Mouse (Mus musculus) heart, adult 18-20 months (tissue): ENCODE data around the gene Rap1a. TPM values are rescaled to one million over a fixed set of nuclear protein-coding genes. Genes with fewer than 3 reads are reported as not detected.
A peak's percentile ranks its signal among the peaks of the same experiment; 100 is the strongest.

ENCODE experiments used
- DNase-seq, 2 experiments: peaks; one replicate each; pipeline ENCODE4 v3.0.0; 2021 to 2022; ENCODE audit warnings: mixed read lengths in 1 of 2
- total RNA-seq, 2 experiments: library from RNA; stranded (reverse); gene quantifications; 2 replicates each; pipeline ENCODE4 v1.2.3; 2021

Gene Rap1a
- total RNA-seq, 2 experiments from 2014 or later: 106 to 109 TPM

- no peak for DNase-seq
These were observed 5.5 kb upstream of the Rap1a start for GRCm38 (mm10) chr3:105806519-105807249.

GRCm38 (mm10) chr3:105803600-105803999, 2.5 kb upstream of the Rap1a start:
- peak; percentile 38 to 52 for DNase-seq

GRCm38 (mm10) chr3:105800675-105801190, 403 bp downstream of the Rap1a start:
- no peak for DNase-seq

- DNase-seq: peak in 1 of 2 experiments; percentile 63
These were observed 921 bp downstream of the Rap1a start for GRCm38 (mm10) chr3:105800156-105800674.

GRCm38 (mm10) chr3:105799375-105799774, 1.8 kb downstream of the Rap1a start:
- DNase-seq: no peak

- DNase-seq: no peak
These were observed 2.4 kb downstream of the Rap1a start for GRCm38 (mm10) chr3:105798770-105799169.

- no peak for DNase-seq
These were observed 3.7 kb downstream of the Rap1a start for GRCm38 (mm10) chr3:105797427-105797826.

GRCm38 (mm10) chr3:105796761-105797160, 4.4 kb downstream of the Rap1a start:
- no peak for DNase-seq

GRCm38 (mm10) chr3:105794309-105794708, 6.8 kb downstream of the Rap1a start:
- DNase-seq: no peak

GRCm38 (mm10) chr3:105792309-105792708, 8.8 kb downstream of the Rap1a start:
- DNase-seq: no peak

- no peak for DNase-seq
These were observed 10.0 kb downstream of the Rap1a start for GRCm38 (mm10) chr3:105791129-105791528.

GRCm38 (mm10) chr3:105790338-105790737, 10.8 kb downstream of the Rap1a start:
- no peak for DNase-seq

GRCm38 (mm10) chr3:105789776-105790175, 11.4 kb downstream of the Rap1a start:
- no peak for DNase-seq

- no peak for DNase-seq
These were observed 13.8 kb downstream of the Rap1a start for GRCm38 (mm10) chr3:105787328-105787727.

- DNase-seq: no peak
These were observed 15.3 kb downstream of the Rap1a start for GRCm38 (mm10) chr3:105785865-105786264.

- no peak for DNase-seq
These were observed 17.3 kb downstream of the Rap1a start for GRCm38 (mm10) chr3:105783809-105784208.

- DNase-seq: no peak
These were observed 18.7 kb downstream of the Rap1a start for GRCm38 (mm10) chr3:105782406-105782805.

- DNase-seq: no peak
These were observed 23.1 kb downstream of the Rap1a start for GRCm38 (mm10) chr3:105777997-105778396.

- DNase-seq: no peak
These were observed 26.6 kb downstream of the Rap1a start for GRCm38 (mm10) chr3:105774496-105774895.

- peak in 1 of 2 experiments; percentile 59 for DNase-seq
These were observed 29.6 kb downstream of the Rap1a start for GRCm38 (mm10) chr3:105771534-105771933.

- DNase-seq: no peak
These were observed 30.3 kb downstream of the Rap1a start for GRCm38 (mm10) chr3:105770836-105771235.

- DNase-seq: no peak
These were observed 31.8 kb downstream of the Rap1a start for GRCm38 (mm10) chr3:105769380-105769779.

- no peak for DNase-seq
These were observed 32.6 kb downstream of the Rap1a start for GRCm38 (mm10) chr3:105768529-105768928.
